Mouse (Mus musculus): ENCODE measurements around the gene Gm21560.
"Not testable (repeated sequence)": the region's sequence is repeated elsewhere in the genome, so short reads cannot be mapped to it uniquely, and the experiment has no call there.

The Gm21560 gene

DNA sequence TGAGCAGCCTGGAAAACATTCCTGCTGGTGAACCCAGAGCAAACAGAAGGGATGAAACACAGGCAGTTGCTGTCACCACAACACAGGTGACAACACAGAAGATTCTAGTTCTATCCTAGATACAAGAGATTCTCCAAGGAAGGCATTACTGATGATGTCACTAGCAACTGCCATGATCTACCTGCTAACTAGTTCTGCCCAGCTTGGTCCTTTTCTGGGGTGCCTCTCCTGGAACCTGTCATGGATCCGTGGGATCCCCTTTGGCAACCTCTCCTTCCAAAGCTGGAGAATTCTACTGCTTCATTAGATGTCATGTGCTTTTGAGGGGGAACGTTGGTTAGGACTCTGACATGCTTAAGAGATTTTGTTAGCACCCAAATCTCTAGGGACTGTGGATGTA lies at the start of gene Gm21560:
TSS of gene Gm21560 (minus strand) at position 101 of the 400 bp plus-strand sequence.
- not testable (repeated sequence) for DNase-seq (ENCODE audit: low spot score in 2 of 2)

DNA sequence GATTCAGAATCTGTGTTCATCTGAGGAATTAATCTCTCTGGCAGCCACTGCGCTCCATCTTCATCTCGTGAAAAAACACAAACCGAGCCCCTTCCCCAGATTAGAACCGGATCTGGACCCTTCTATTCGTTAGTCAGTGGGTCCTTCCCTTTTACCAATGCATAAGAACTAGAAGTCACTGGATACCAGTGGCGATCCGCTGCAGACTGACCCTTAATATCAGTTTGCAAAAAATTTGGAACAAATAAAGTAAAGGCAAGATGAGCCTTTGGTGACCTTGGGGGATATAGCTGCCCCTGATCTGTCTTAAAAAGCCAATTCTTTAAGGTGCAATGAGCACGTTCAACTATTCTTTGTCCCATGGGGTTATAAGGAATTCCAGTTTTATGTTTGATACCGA lies 55.6 kb downstream of the Gm21560 start:
- not testable (repeated sequence) for DNase-seq (ENCODE audit: low spot score in 2 of 2)

DNA sequence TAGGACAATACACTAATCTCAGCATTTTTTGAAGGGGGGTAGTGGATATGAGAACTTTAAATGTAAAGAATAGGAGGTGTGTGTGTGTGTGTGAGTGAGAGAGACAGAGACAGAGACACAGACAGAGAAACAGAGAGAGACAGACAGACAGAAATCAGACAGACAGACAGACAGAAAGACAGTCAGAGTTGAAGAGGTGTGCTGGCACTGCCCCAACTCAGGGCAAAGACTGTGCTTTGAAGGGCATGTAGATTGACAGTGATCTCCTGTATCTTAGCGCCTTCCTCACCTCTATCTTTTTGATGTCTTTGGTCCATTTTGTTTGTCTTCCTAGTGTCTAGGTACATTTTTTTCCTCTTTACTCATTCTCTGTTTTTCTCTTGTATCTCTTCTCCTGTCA lies 58.0 kb downstream of the Gm21560 start:
- not testable (repeated sequence) for DNase-seq (ENCODE audit: low spot score in 2 of 2)
